Mouse (Mus musculus) embryonic stem cell, embryonic (primary cell): ENCODE data around the gene Gm15013.
"Not testable (repeated sequence)": the region's sequence is repeated elsewhere in the genome, so short reads cannot be mapped to it uniquely, and the experiment has no call there.

Experiments used
- CTCF ChIA-PET, 4 experiments: fragments of 300-600 bp in 2 of 4; fragments of 350-600 bp in 2 of 4; sonication (Branson Sonifier 250); formaldehyde crosslinking; loops; one replicate each; lab custom pipeline; 2022; ENCODE audit warnings: inconsistent platforms in 2 of 4; lab: Charles Lee
- POLR2A ChIA-PET, 4 experiments: fragments of 300-600 bp in 2 of 4; fragments of 350-600 bp in 2 of 4; sonication (Branson Sonifier 250); formaldehyde crosslinking; loops; one replicate each; lab custom pipeline; 2022; ENCODE audit warnings: antibody characterized with exemption in 4 of 4, inconsistent platforms in 1 of 4; lab: Charles Lee

Gm15013 gene

DNA sequence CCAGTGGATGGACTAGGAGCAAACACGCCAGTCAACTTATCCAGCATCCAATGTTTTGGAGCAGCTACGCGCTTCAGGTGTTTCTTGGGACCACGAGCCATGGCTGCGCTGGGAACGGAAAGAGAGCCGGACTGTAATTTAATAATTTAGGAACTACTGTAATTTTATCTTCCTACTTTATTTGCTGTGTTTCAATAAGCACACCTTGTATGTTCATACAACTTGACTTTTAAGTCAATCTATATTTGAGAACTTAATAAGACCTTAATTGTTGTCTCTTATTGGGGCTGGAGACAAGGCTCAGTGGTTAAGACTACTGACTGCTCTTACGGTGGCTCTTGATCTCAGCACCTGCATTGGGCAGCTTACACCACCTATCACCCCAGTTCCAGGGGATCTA lies at the start of gene Gm15013:
TSS of gene Gm15013 (minus strand) at position 101 of the 400 bp plus-strand sequence.
- ChIA-PET POLR2A (no interaction called here), CTCF (no interaction called here)

DNA sequence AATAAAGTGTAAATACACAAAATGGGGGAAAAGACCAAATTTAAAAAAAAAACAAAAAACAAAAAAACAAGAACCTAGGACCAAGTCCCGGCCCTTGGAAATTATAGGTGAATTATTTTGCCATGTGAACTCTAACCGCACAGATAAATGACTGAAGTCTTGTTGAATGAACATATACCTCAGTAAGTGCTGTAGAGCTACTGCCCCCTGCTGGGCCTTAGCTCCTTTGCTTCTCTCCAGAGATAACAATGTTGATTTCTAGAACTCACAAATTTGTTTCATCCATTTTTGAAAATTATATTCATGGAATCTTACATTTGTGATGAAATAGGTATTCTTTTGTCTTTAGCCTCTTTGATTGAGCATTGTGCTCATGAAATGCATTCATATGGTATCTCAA lies 48.3 kb upstream of the Gm15013 start:
- POLR2A ChIA-PET, result interaction anchor here in 1 of 4 experiments (1.0 kb wide), 1 partner anchor 74 kb away, joined by 3 read pairs; no protein-coding TSS in a partner anchor
- CTCF ChIA-PET, result interaction anchor here in 2 of 4 experiments (0.7 to 0.8 kb wide), 2 partner anchors 12 to 333 kb away, joined by 3 read pairs; no protein-coding TSS in a partner anchor

DNA sequence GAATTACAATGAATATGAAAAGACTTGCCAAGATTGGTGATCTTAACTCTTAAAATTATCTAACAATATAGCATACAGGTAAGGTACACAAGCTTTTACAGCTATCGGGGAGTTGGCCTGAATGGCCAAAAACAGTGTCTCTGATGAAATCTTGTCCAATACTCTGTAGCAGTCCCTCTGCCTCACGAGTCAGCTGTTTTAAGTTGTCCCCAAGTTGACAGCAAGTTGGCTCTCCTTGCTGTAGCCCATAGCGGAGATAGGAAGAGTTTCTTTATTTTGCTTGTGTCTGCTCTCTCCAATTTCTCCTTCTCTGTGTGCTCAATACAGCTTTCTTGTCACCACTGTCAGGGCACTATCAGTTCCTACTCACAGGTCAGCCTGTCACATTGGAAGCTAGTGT lies 44.4 kb upstream of the Gm15013 start:
- CTCF ChIA-PET, result interaction anchor here in 1 of 4 experiments (0.6 kb wide), 1 partner anchor 680 kb away, joined by 10 read pairs; no protein-coding TSS in a partner anchor
- POLR2A ChIA-PET, result not testable (repeated sequence)

DNA sequence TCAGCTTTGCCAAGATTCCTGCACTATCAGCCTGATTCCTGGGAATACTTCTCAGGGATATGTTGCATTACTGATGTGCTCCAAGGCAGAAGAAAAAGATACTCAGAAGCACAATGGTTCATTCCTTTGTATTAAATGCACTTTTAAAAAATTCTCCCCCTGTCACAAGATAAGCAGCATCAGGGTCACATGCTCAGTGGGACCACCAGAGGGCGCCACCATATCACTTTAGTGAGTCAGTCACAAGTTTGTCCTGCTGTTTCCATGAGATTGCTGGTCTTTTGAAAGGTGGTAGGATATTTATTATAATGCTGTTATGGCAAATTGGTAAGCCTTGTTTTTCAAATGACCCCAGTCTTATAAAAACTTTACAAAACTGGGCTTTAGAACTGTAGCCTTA lies 37.6 kb upstream of the Gm15013 start:
- CTCF ChIA-PET, result interaction anchor here in 3 of 4 experiments (0.6 to 1.7 kb wide), 3 partner anchors 81 to 88 kb away, joined by 3 to 6 read pairs (median 3); no protein-coding TSS in a partner anchor

DNA sequence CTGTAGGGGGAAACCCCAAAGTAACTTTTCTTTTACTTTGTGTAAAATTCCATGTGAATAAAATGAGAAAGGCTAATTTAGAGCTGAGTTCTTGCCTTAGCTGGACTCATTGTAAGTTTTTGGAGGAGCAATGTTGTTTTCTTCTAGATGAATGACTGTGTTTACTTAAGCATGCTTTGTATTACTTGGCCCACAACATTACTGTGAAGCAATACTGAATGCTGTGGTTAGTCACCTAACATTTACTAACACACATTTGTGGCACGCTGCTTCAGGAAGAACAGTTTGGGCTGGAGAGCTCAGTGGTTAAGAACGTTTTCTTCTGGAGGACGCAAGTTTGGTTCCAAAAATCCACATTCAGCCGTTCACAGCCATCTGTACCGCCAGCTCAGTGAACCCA lies 22.8 kb upstream of the Gm15013 start:
- CTCF ChIA-PET, result no interaction called here
- POLR2A ChIA-PET, result no interaction called here

More for the DNA sequence above, 37.6 kb upstream of the Gm15013 start:
- POLR2A ChIA-PET, result no interaction called here

DNA sequence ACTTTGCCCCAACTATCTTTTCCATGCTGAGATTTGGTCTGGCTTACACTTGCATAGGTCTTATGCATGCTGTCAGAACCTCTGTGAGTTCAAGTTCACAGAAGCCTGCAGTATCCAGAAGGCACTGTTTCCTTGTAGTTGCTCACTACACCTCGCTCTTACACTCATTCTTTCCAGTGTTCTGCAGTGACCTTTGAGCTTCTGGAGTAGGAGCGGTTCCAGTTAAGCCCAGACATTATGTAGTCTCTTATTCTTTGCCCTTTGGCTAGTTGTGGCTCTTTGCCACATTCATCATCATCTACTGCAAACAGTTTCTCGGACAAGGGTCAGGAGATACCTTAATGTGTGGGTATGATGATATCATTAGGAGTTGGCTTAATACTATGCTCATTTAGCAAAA lies 16.3 kb upstream of the Gm15013 start:
- POLR2A ChIA-PET, result no interaction called here
- CTCF ChIA-PET, result no interaction called here

DNA sequence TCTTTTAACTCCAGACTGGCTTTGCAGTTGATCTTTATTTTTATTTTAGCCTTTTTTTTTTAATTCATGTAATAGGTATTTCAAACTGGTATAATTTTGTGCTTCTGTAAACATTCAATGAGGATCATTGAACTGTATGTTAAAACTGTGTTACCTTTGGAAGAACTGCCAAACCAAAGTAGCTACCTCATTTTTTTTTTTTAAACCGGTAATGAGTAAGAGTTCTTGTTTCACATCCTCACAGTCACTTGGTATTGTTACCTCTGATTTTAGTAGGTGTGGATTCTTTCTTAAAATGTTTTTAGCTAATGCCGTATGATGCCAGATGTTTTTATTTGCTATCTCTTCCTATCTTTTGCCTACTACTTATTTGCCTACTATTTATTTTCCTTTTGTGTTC lies 8.1 kb upstream of the Gm15013 start:
- ChIA-PET POLR2A (no interaction called here), CTCF (no interaction called here)

DNA sequence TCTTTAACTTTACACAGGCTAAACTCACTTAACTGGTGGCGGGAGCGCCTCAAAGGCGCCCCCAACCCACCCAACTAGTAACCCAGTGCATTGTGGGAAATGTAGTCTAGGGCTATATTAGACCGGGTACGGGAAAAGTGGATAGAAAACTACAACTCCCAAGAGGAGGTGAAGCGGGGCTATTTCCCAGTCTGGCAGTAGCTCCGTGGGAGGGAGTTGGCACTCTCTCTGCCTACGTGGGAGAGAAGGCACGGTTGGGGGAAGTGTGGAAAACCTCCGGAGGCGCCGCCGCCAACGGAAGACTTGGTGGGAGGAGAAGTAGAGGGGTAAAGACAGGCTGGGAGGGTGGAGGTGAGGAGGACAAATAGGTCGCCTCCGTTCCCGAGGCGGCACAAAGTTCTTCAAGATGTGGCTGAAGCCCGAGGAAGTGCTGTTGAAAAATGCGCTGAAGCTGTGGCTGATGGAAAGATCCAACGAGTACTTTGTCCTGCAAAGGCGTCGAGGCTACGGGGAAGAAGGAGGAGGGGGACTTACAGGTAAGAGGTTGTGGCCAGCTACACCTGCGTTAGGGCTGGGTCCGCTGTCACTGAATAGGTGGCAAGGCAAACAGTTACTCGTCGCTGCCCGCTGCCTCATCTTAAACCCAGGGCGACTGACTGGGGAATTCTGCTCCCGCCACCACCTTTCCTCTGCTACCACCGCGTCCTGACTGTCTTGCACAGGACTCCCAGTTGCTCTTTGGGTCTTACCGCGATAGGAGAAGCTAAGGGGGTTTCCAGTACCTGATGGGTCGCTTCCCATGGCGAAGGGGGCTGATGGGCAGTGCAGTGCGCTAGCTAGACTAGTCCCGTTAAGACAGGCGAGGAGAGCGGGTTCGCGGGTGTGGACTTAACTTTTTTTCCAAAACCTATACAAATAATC lies 29.2 kb downstream of the Gm15013 start, which contains the start of gene Tbc1d8b:
TSS of gene Tbc1d8b (plus strand) at position 222 of the 921 bp plus-strand sequence.
- CTCF ChIA-PET, result interaction anchor here in 1 of 4 experiments (0.6 kb wide), 1 partner anchor 1595 kb away, joined by 3 read pairs; no protein-coding TSS in a partner anchor

DNA sequence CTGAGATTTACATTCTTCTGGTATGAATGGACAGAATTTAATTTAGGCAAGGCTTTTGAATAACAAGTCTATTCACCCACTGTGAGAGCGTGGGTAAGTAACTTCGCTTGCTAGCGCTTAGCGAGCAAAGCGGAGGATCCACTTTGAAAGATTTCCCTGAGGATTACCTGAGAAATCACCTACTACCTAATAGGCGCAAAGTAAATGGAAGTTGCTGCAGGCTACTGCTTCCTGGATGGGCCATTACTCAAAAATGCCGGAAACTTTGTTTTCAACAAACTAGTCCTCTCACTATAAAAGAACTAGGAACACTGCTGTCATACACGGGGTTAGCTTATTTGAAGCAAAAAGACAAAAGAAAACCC lies 29.9 kb downstream of the Gm15013 start:
- CTCF ChIA-PET, result no interaction called here

More for the DNA sequence above, 29.2 kb downstream of the Gm15013 start, which contains the start of gene Tbc1d8b:
- POLR2A ChIA-PET, result interaction anchor here in 3 of 4 experiments (0.6 to 1.5 kb wide), 9 partner anchors 12 to 352 kb away, joined by 3 to 6 read pairs (median 3); partner anchors contain the start of genes Ripply1 (in 1 of the 3) and Trap1a (in 1 of the 3)

DNA sequence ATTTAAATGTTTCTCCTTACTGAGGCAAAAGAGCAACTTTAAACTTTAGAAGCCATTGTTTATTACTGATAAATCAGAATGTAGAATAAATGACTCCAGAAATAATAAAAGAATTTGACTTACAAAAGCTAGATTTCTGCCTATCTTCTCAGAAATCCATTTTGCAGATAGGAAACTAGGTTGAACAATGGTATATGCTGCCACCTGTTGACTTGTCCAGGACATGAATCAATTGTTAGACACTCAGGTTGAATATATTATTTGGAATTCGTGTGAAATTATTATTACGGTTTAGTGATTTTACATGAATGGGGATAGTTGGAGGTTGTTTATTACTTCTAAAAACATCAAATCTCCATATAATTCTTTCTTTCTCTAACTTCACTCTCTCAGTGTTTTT lies 48.5 kb downstream of the Gm15013 start:
- ChIA-PET CTCF (no interaction called here), POLR2A (no interaction called here)

More for the DNA sequence above, 29.9 kb downstream of the Gm15013 start:
- POLR2A ChIA-PET, result interaction anchor here in 2 of 4 experiments (1.0 to 1.5 kb wide), 4 partner anchors 25 to 351 kb away, joined by 3 to 6 read pairs (median 4); partner anchors contain the start of genes Ripply1 (in 1 of the 2) and Trap1a (in 1 of the 2)
